ENCODE assay signal across 8 mouse cellular contexts in genomic region chr7:44839491-44840191, GRCm38 (mm10). TPM values are rescaled to one million over a fixed set of nuclear protein-coding genes. Genes with fewer than 3 reads are reported as not detected.
DNase-seq lines count a peak whose midpoint lies in the region; ATAC-seq and TF ChIP-seq lines count a peak whose summit lies in the region.

No protein-coding gene starts in this region.

- peak overlapping the region; percentile 26; the same call in 1 of the 2 replicates for H3K27ac ChIP-seq in heart, adult 2 months
- H3K27ac ChIP-seq in forebrain, embryonic 15.5 days (replicated peaks), result no peak overlapping the region
- no peak overlapping the region for H3K27ac ChIP-seq in intestine, embryonic 16.5 days (ENCODE audit: low read length)
- H3K27ac ChIP-seq in lung, embryonic 16.5 days (ENCODE audit: low read length), result no peak overlapping the region

- no peak for TF ChIP-seq CTCF in heart, adult 2 months (IDR thresholded peaks at IDR 0.05)

- intact Hi-C loops in heart, adult 2 months (cut with DNase I), result no loop called here

- 5% methylated on average over 58 of the region's 58 CpGs for WGBS in heart, adult 2 months
- WGBS in forebrain, embryonic 15.5 days, result 1% methylated on average over 58 of the region's 58 CpGs
- WGBS in intestine, embryonic 16.5 days, result 3% methylated on average over 58 of the region's 58 CpGs
- 3% methylated on average over 57 of the region's 58 CpGs for WGBS in lung, embryonic 16.5 days

- no peaks in the 10 kb centered on the region for H3K36me3 ChIP-seq in heart, adult 2 months (ENCODE audit: control insufficient read depth, insufficient read depth, low read length)
- peaks cover 39% of the 10 kb centered on the region for H3K36me3 ChIP-seq in forebrain, embryonic 15.5 days
- peaks cover 15% of the 10 kb centered on the region for H3K36me3 ChIP-seq in intestine, embryonic 16.5 days (ENCODE audit: control insufficient read depth, insufficient read depth, low read length)
- peaks cover 29% of the 10 kb centered on the region for H3K36me3 ChIP-seq in lung, embryonic 16.5 days (ENCODE audit: control insufficient read depth, insufficient read depth, low read length)

- peak overlapping the region; percentile 49 for H3K4me2 ChIP-seq in forebrain, embryonic 15.5 days (replicated peaks)
- peak overlapping the region; percentile 81 for H3K4me2 ChIP-seq in intestine, embryonic 16.5 days (ENCODE audit: low read depth, low read length)
- H3K4me2 ChIP-seq in lung, embryonic 16.5 days (ENCODE audit: low read depth, low read length), result peak overlapping the region; percentile 67

- H3K9me3 ChIP-seq in forebrain, embryonic 15.5 days, result no peaks in the 10 kb centered on the region
- H3K9me3 ChIP-seq in intestine, embryonic 16.5 days (ENCODE audit: control insufficient read depth, low read length), result no peaks in the 10 kb centered on the region
- H3K9me3 ChIP-seq in lung, embryonic 16.5 days (ENCODE audit: control insufficient read depth, low read length), result no peaks in the 10 kb centered on the region

- DNase-seq in heart, adult 2 months, result peak; percentile 62 to 63
- no peak for DNase-seq in heart, adult 8-10 months (ENCODE audit: low spot score)
- DNase-seq in R1 (ENCODE audit: low read depth, low spot score), result peak; percentile 50
- DNase-seq in ovary, adult 18-20 months (ENCODE audit: low spot score), result no peak

- H3K4me1 ChIP-seq in heart, adult 2 months (ENCODE audit: control insufficient read depth, insufficient read depth, low read length), result peaks cover 10% of the 10 kb centered on the region
- H3K4me1 ChIP-seq in forebrain, embryonic 15.5 days, result peaks cover 13% of the 10 kb centered on the region
- peaks cover 18% of the 10 kb centered on the region for H3K4me1 ChIP-seq in intestine, embryonic 16.5 days (ENCODE audit: control insufficient read depth, insufficient read depth, low read length)
- peaks cover 17% of the 10 kb centered on the region for H3K4me1 ChIP-seq in lung, embryonic 16.5 days (replicated peaks; ENCODE audit: control insufficient read depth, insufficient read depth, low read length)

- peak overlapping the region; percentile 37 for H3K4me3 ChIP-seq in heart, adult 2 months
- peak overlapping the region; percentile 34 for H3K4me3 ChIP-seq in forebrain, embryonic 15.5 days
- H3K4me3 ChIP-seq in intestine, embryonic 16.5 days (ENCODE audit: low read length), result peak overlapping the region; percentile 44
- H3K4me3 ChIP-seq in lung, embryonic 16.5 days (ENCODE audit: low read length), result peak overlapping the region; percentile 40

- peak overlapping the region; percentile 67 for H3K9ac ChIP-seq in heart, adult 2 months (ENCODE audit: low read depth, low read length)
- H3K9ac ChIP-seq in forebrain, embryonic 15.5 days (replicated peaks), result peak overlapping the region; percentile 38
- peak overlapping the region; percentile 69 for H3K9ac ChIP-seq in intestine, embryonic 16.5 days (ENCODE audit: low read depth, low read length)
- H3K9ac ChIP-seq in lung, embryonic 16.5 days (ENCODE audit: low read length), result peak overlapping the region; percentile 62

- peak; percentile 67 for ATAC-seq in forebrain, embryonic 15.5 days (replicated peaks)
- peak; percentile 72 for ATAC-seq in intestine, embryonic 16.5 days
- ATAC-seq in lung, embryonic 16.5 days (ENCODE audit: low read depth), result peak; percentile 53
- ATAC-seq in neutrophil, adult 5-6 weeks (ENCODE audit: extremely low read depth, insufficient number of reproducible peaks, low FRiP score, poor library complexity, severe bottlenecking), result peak; percentile 49

- no peaks in the 10 kb centered on the region for H3K27me3 ChIP-seq in heart, adult 2 months (ENCODE audit: control insufficient read depth, insufficient read depth, low read length)
- peaks cover 24% of the 10 kb centered on the region for H3K27me3 ChIP-seq in forebrain, embryonic 15.5 days
- peaks cover 5% of the 10 kb centered on the region; the same call in 1 of the 2 replicates for H3K27me3 ChIP-seq in intestine, embryonic 16.5 days (replicated peaks; ENCODE audit: control insufficient read depth, insufficient read depth, low read length)
- peaks cover 12% of the 10 kb centered on the region for H3K27me3 ChIP-seq in lung, embryonic 16.5 days (ENCODE audit: control insufficient read depth, insufficient read depth, low read depth, low read length)

- TF ChIP-seq EP300 in heart, adult 2 months (IDR thresholded peaks at IDR 0.05; ENCODE audit: insufficient read depth, low read depth, low read length), result no peak

- TF ChIP-seq POLR2A in heart, adult 2 months (IDR thresholded peaks at IDR 0.05; ENCODE audit: insufficient read depth, low read depth, low read length), result no peak

- no peaks in the 10 kb centered on the region for H3K79me2 ChIP-seq in heart, adult 2 months (replicated peaks; ENCODE audit: control insufficient read depth, insufficient read depth, low read length)

RNA-seq across cellular contexts. Expression of gene Akt1s1, which starts 9.2 kb away (rescaled TPM):
- 10 to 100 TPM; 62.6 to 72.8 TPM for total RNA-seq in heart, adult 2 months (2021)
- polyA plus RNA-seq in heart, adult 2 months (2012; rRNA removed), result 53.8 and 63.0 TPM in 2 replicates
- 10 to 100 TPM; 64.3 to 76.2 (median 70.5) TPM for total RNA-seq in heart, adult 8-10 months (2022)
- 118 and 120 TPM in 2 replicates for polyA plus RNA-seq in forebrain, embryonic 15.5 days (2015; fragmentation: Nextera tagmentation; extraction: Ambion mirVana)
- polyA plus RNA-seq in intestine, embryonic 16.5 days (2015; fragmentation: Nextera tagmentation; extraction: Ambion mirVana), result 105 and 107 TPM in 2 replicates
- 92.3 and 95.6 TPM in 2 replicates for polyA plus RNA-seq in lung, embryonic 16.5 days (2015; fragmentation: Nextera tagmentation; extraction: Ambion mirVana)
- total RNA-seq in neutrophil, adult 5-6 weeks (2017), result 26.4 and 37.0 TPM in 2 replicates

RNA-seq across cellular contexts. Expression of gene Tbc1d17, which starts 9.2 kb away (rescaled TPM):
- total RNA-seq in heart, adult 2 months (2021), result 10 to 100 TPM; 29.6 to 46.6 TPM
- polyA plus RNA-seq in heart, adult 2 months (2012; rRNA removed), result 56.0 and 61.9 TPM in 2 replicates
- 10 to 100 TPM; 40.7 to 59.5 (median 51.5) TPM for total RNA-seq in heart, adult 8-10 months (2022)
- 119 and 120 TPM in 2 replicates for polyA plus RNA-seq in forebrain, embryonic 15.5 days (2015; fragmentation: Nextera tagmentation; extraction: Ambion mirVana)
- 73.6 and 77.9 TPM in 2 replicates for polyA plus RNA-seq in intestine, embryonic 16.5 days (2015; fragmentation: Nextera tagmentation; extraction: Ambion mirVana)
- 83.7 and 84.4 TPM in 2 replicates for polyA plus RNA-seq in lung, embryonic 16.5 days (2015; fragmentation: Nextera tagmentation; extraction: Ambion mirVana)
- 62.0 and 73.8 TPM in 2 replicates for total RNA-seq in neutrophil, adult 5-6 weeks (2017)

RNA-seq across cellular contexts. Expression of gene Pnkp, which starts 17.3 kb away (rescaled TPM):
- 10 to 100 TPM; 15.3 to 19.6 TPM for total RNA-seq in heart, adult 2 months (2021)
- 20.2 and 30.1 TPM in 2 replicates for polyA plus RNA-seq in heart, adult 2 months (2012; rRNA removed)
- 10 to 100 TPM; 17.8 to 20.6 (median 19.6) TPM for total RNA-seq in heart, adult 8-10 months (2022)
- polyA plus RNA-seq in forebrain, embryonic 15.5 days (2015; fragmentation: Nextera tagmentation; extraction: Ambion mirVana), result 32.1 and 35.3 TPM in 2 replicates
- 26.6 and 30.6 TPM in 2 replicates for polyA plus RNA-seq in intestine, embryonic 16.5 days (2015; fragmentation: Nextera tagmentation; extraction: Ambion mirVana)
- 38.0 and 39.0 TPM in 2 replicates for polyA plus RNA-seq in lung, embryonic 16.5 days (2015; fragmentation: Nextera tagmentation; extraction: Ambion mirVana)
- 95.7 and 102 TPM in 2 replicates for total RNA-seq in neutrophil, adult 5-6 weeks (2017)

RNA-seq across cellular contexts. Expression of gene Atf5, which starts 23.2 kb away (rescaled TPM):
- 10 to 100 TPM; 60.2 to 63.4 TPM for total RNA-seq in heart, adult 2 months (2021)
- 42.3 and 73.6 TPM in 2 replicates for polyA plus RNA-seq in heart, adult 2 months (2012; rRNA removed)
- total RNA-seq in heart, adult 8-10 months (2022), result 10 to 100 TPM; 55.1 to 71.1 (median 64.7) TPM
- polyA plus RNA-seq in forebrain, embryonic 15.5 days (2015; fragmentation: Nextera tagmentation; extraction: Ambion mirVana), result 4.6 and 5.0 TPM in 2 replicates
- polyA plus RNA-seq in intestine, embryonic 16.5 days (2015; fragmentation: Nextera tagmentation; extraction: Ambion mirVana), result 4.9 and 5.5 TPM in 2 replicates
- 3.3 and 3.5 TPM in 2 replicates for polyA plus RNA-seq in lung, embryonic 16.5 days (2015; fragmentation: Nextera tagmentation; extraction: Ambion mirVana)
- total RNA-seq in neutrophil, adult 5-6 weeks (2017), result 1.3 and 1.8 TPM in 2 replicates

RNA-seq across cellular contexts. Expression of gene Il4i1, which starts 23.5 kb away (rescaled TPM):
- under 1 TPM; 0.61 to 0.70 TPM for total RNA-seq in heart, adult 2 months (2021)
- 1.3 and 1.5 TPM in 2 replicates for polyA plus RNA-seq in heart, adult 2 months (2012; rRNA removed)
- total RNA-seq in heart, adult 8-10 months (2022), result 1 to 10 TPM in 2 of 4 experiments, under 1 TPM in 2; 0.35 to 1.2 (median 0.88) TPM
- polyA plus RNA-seq in forebrain, embryonic 15.5 days (2015; fragmentation: Nextera tagmentation; extraction: Ambion mirVana), result 1.8 and 2.3 TPM in 2 replicates
- polyA plus RNA-seq in intestine, embryonic 16.5 days (2015; fragmentation: Nextera tagmentation; extraction: Ambion mirVana), result 1.5 and 1.8 TPM in 2 replicates
- 1.4 and 1.7 TPM in 2 replicates for polyA plus RNA-seq in lung, embryonic 16.5 days (2015; fragmentation: Nextera tagmentation; extraction: Ambion mirVana)
- total RNA-seq in neutrophil, adult 5-6 weeks (2017), result 25.3 and 28.3 TPM in 2 replicates

Comparison
In these comparisons a context has a peak if more than half of its experiments do, and no peak if none do; other contexts are left out.
1. DNase-seq: peak in heart, adult 2 months (2 of 2) and R1 (single experiment); none in heart, adult 8-10 months (single experiment) and ovary, adult 18-20 months (single experiment).
2. Peak in every context shown above with its lines, with median percentiles within 50 percentile points of each other: H3K4me3 ChIP-seq, H3K9ac ChIP-seq, ATAC-seq and H3K4me2 ChIP-seq.